Mouse (Mus musculus): ENCODE measurements around the gene Nucks1. TPM values are rescaled to one million over a fixed set of nuclear protein-coding genes. Genes with fewer than 3 reads are reported as not detected.

The Nucks1 gene
- polyA plus RNA-seq, 1 experiment: 4.7 TPM

- no peak for TF ChIP-seq POLR2A (IDR thresholded peaks at IDR 0.05; ENCODE audit: low read depth, low read length)
- TF ChIP-seq CTCF (IDR thresholded peaks at IDR 0.05; ENCODE audit: extremely low read depth, insufficient read depth, insufficient read length, insufficient replicate concordance): no peak
- 94% methylated on average over 2 of the region's 2 CpGs for WGBS
- Histone ChIP-seq H3K4me1 (ENCODE audit: control insufficient read depth, insufficient read depth, insufficient read length) (peaks cover 3% of the 10 kb centered on the region; the same call in 1 of the 2 replicates), H3K4me3 (ENCODE audit: extremely low read depth, insufficient read depth, insufficient read length) (no peak overlapping the region), H3K27me3 (ENCODE audit: control insufficient read depth, insufficient read depth, low read length) (no peaks in the 10 kb centered on the region), H3K27ac (ENCODE audit: insufficient read depth, low read length) (no peak overlapping the region), H3K36me3 (ENCODE audit: control insufficient read depth, insufficient read depth, low read length) (peaks cover 12% of the 10 kb centered on the region)
- DNase-seq (ENCODE audit: low read depth in 1 of 2, low spot score in 2 of 2): no peak
Observed at GRCm38 (mm10) chr1:131869561-131869960, 40.8 kb upstream of the Nucks1 start.

GRCm38 (mm10) chr1:131872856-131873255 lies 37.5 kb upstream of the Nucks1 start:
- TF ChIP-seq POLR2A (IDR thresholded peaks at IDR 0.05; ENCODE audit: low read depth, low read length): no peak
- no peak for TF ChIP-seq CTCF (IDR thresholded peaks at IDR 0.05; ENCODE audit: extremely low read depth, insufficient read depth, insufficient read length, insufficient replicate concordance)
- no peak overlapping the region for H3K4me3 ChIP-seq (ENCODE audit: extremely low read depth, insufficient read depth, insufficient read length)
- no peak for DNase-seq (ENCODE audit: low read depth in 1 of 2, low spot score in 2 of 2)
- no peaks in the 10 kb centered on the region for H3K27me3 ChIP-seq (ENCODE audit: control insufficient read depth, insufficient read depth, low read length)
- no peak overlapping the region for H3K27ac ChIP-seq (ENCODE audit: insufficient read depth, low read length)
- peaks cover 2% of the 10 kb centered on the region; the same call in 1 of the 2 replicates for H3K4me1 ChIP-seq (ENCODE audit: control insufficient read depth, insufficient read depth, insufficient read length)
- H3K36me3 ChIP-seq (ENCODE audit: control insufficient read depth, insufficient read depth, low read length): peaks cover 12% of the 10 kb centered on the region
- 50% methylated on average over 1 of the region's 1 CpGs for WGBS

GRCm38 (mm10) chr1:131879816-131880215 lies 30.5 kb upstream of the Nucks1 start:
- WGBS: 90% methylated on average over 2 of the region's 2 CpGs
- Histone ChIP-seq H3K27me3 (ENCODE audit: control insufficient read depth, insufficient read depth, low read length) (no peaks in the 10 kb centered on the region), H3K36me3 (ENCODE audit: control insufficient read depth, insufficient read depth, low read length) (no peaks in the 10 kb centered on the region), H3K4me3 (ENCODE audit: extremely low read depth, insufficient read depth, insufficient read length) (no peak overlapping the region), H3K4me1 (ENCODE audit: control insufficient read depth, insufficient read depth, insufficient read length) (no peaks in the 10 kb centered on the region), H3K27ac (ENCODE audit: insufficient read depth, low read length) (no peak overlapping the region)
- TF ChIP-seq POLR2A (IDR thresholded peaks at IDR 0.05; ENCODE audit: low read depth, low read length) (no peak), CTCF (IDR thresholded peaks at IDR 0.05; ENCODE audit: extremely low read depth, insufficient read depth, insufficient read length, insufficient replicate concordance) (no peak)
- no peak for DNase-seq (ENCODE audit: low read depth in 1 of 2, low spot score in 2 of 2)

GRCm38 (mm10) chr1:131882787-131883186 lies 27.5 kb upstream of the Nucks1 start:
- DNase-seq (ENCODE audit: low read depth in 1 of 2, low spot score in 2 of 2): peak in 1 of 2 experiments; percentile 22

GRCm38 (mm10) chr1:131886173-131886572 lies 24.2 kb upstream of the Nucks1 start:
- no peak for DNase-seq (ENCODE audit: low read depth in 1 of 2, low spot score in 2 of 2)
- Histone ChIP-seq H3K36me3 (ENCODE audit: control insufficient read depth, insufficient read depth, low read length) (no peaks in the 10 kb centered on the region), H3K27me3 (ENCODE audit: control insufficient read depth, insufficient read depth, low read length) (no peaks in the 10 kb centered on the region; the same call in 1 of the 2 replicates), H3K4me3 (ENCODE audit: extremely low read depth, insufficient read depth, insufficient read length) (no peak overlapping the region), H3K4me1 (ENCODE audit: control insufficient read depth, insufficient read depth, insufficient read length) (no peaks in the 10 kb centered on the region), H3K27ac (ENCODE audit: insufficient read depth, low read length) (no peak overlapping the region)
- TF ChIP-seq CTCF (IDR thresholded peaks at IDR 0.05; ENCODE audit: extremely low read depth, insufficient read depth, insufficient read length, insufficient replicate concordance) (no peak), POLR2A (IDR thresholded peaks at IDR 0.05; ENCODE audit: low read depth, low read length) (no peak)
- WGBS: 80% methylated on average over 2 of the region's 2 CpGs

More at GRCm38 (mm10) chr1:131882787-131883186, 27.5 kb upstream of the Nucks1 start:
- no peak overlapping the region for H3K27ac ChIP-seq (ENCODE audit: insufficient read depth, low read length)
- no peak for TF ChIP-seq POLR2A (IDR thresholded peaks at IDR 0.05; ENCODE audit: low read depth, low read length)
- TF ChIP-seq CTCF (IDR thresholded peaks at IDR 0.05; ENCODE audit: extremely low read depth, insufficient read depth, insufficient read length, insufficient replicate concordance): peak; percentile 5; the same call in 1 of the 2 replicates
- H3K27me3 ChIP-seq (ENCODE audit: control insufficient read depth, insufficient read depth, low read length): no peaks in the 10 kb centered on the region; the same call in 1 of the 2 replicates
- H3K4me1 ChIP-seq (ENCODE audit: control insufficient read depth, insufficient read depth, insufficient read length): no peaks in the 10 kb centered on the region
- no peak overlapping the region for H3K4me3 ChIP-seq (ENCODE audit: extremely low read depth, insufficient read depth, insufficient read length)
- 67% methylated on average over 2 of the region's 2 CpGs for WGBS
- no peaks in the 10 kb centered on the region for H3K36me3 ChIP-seq (ENCODE audit: control insufficient read depth, insufficient read depth, low read length)

- no peaks in the 10 kb centered on the region; the same call in 1 of the 2 replicates for H3K27me3 ChIP-seq (ENCODE audit: control insufficient read depth, insufficient read depth, low read length)
- DNase-seq (ENCODE audit: low read depth in 1 of 2, low spot score in 2 of 2): no peak
- TF ChIP-seq POLR2A (IDR thresholded peaks at IDR 0.05; ENCODE audit: low read depth, low read length) (no peak), CTCF (IDR thresholded peaks at IDR 0.05; ENCODE audit: extremely low read depth, insufficient read depth, insufficient read length, insufficient replicate concordance) (no peak)
- no peaks in the 10 kb centered on the region for H3K36me3 ChIP-seq (ENCODE audit: control insufficient read depth, insufficient read depth, low read length)
- 78% methylated on average over 3 of the region's 3 CpGs for WGBS
- no peak overlapping the region for H3K4me3 ChIP-seq (ENCODE audit: extremely low read depth, insufficient read depth, insufficient read length)
- no peaks in the 10 kb centered on the region for H3K4me1 ChIP-seq (ENCODE audit: control insufficient read depth, insufficient read depth, insufficient read length)
- no peak overlapping the region for H3K27ac ChIP-seq (ENCODE audit: insufficient read depth, low read length)
Observed at GRCm38 (mm10) chr1:131886641-131887040, 23.7 kb upstream of the Nucks1 start.

GRCm38 (mm10) chr1:131890043-131890658 lies 20.2 kb upstream of the Nucks1 start:
- no peak for DNase-seq (ENCODE audit: low read depth in 1 of 2, low spot score in 2 of 2)

More at GRCm38 (mm10) chr1:131890043-131890658, 20.2 kb upstream of the Nucks1 start:
- no peak overlapping the region for H3K4me3 ChIP-seq (ENCODE audit: extremely low read depth, insufficient read depth, insufficient read length)
- no peaks in the 10 kb centered on the region for H3K4me1 ChIP-seq (ENCODE audit: control insufficient read depth, insufficient read depth, insufficient read length)
- H3K27ac ChIP-seq (ENCODE audit: insufficient read depth, low read length): no peak overlapping the region
- H3K27me3 ChIP-seq (ENCODE audit: control insufficient read depth, insufficient read depth, low read length): no peaks in the 10 kb centered on the region; the same call in 1 of the 2 replicates
- no peaks in the 10 kb centered on the region for H3K36me3 ChIP-seq (ENCODE audit: control insufficient read depth, insufficient read depth, low read length)
- WGBS: 83% methylated on average over 6 of the region's 6 CpGs
- TF ChIP-seq CTCF (IDR thresholded peaks at IDR 0.05; ENCODE audit: extremely low read depth, insufficient read depth, insufficient read length, insufficient replicate concordance): no peak
- no peak for TF ChIP-seq POLR2A (IDR thresholded peaks at IDR 0.05; ENCODE audit: low read depth, low read length)
